Mouse (Mus musculus) kidney, embryonic 16.5 days (tissue): ENCODE measurements around the gene Impad1. TPM values are rescaled to one million over a fixed set of nuclear protein-coding genes. Genes with fewer than 3 reads are reported as not detected.
A peak's percentile ranks its signal among the peaks of the same experiment; 100 is the strongest.

Experiments
- ATAC-seq: fragments of 200-750 bp; cut with Nextera tagmentation; 2 replicates; pipeline ENCODE4 v1.8.0; 2017; ENCODE audit warnings: moderate TSS enrichment; ENCODE audit not compliant: low FRiP score, low TSS enrichment
- H3K27ac ChIP-seq: fragments of 300-500 bp; sonication (generic); 2 replicates; pipeline ENCODE4 v1.5.1; 2014; ENCODE audit warnings: low read length
- H3K27me3 ChIP-seq: fragments of 300-500 bp; sonication (generic); 2 replicates; pipeline ENCODE4 v1.6.1; 2014; ENCODE audit warnings: low read length, control low read depth, mixed read lengths; ENCODE audit not compliant: insufficient read depth
- H3K36me3 ChIP-seq: fragments of 300-500 bp; sonication (generic); 2 replicates; pipeline ENCODE4 v1.6.1; 2014; ENCODE audit warnings: low read length, control low read depth, mixed read lengths; ENCODE audit not compliant: insufficient read depth
- H3K4me1 ChIP-seq: fragments of 300-500 bp; sonication (generic); 2 replicates; pipeline ENCODE4 v1.6.1; 2014; ENCODE audit warnings: low read length, control low read depth, mixed read lengths; ENCODE audit not compliant: insufficient read depth
- H3K4me2 ChIP-seq: fragments of 300-500 bp; sonication (generic); replicated peaks from 2 replicates; pipeline ENCODE4 v1.6.1; 2014; ENCODE audit warnings: low read depth, low read length
- H3K4me3 ChIP-seq: fragments of 300-500 bp; sonication (generic); 2 replicates; pipeline ENCODE4 v1.5.1; 2014; ENCODE audit warnings: mild to moderate bottlenecking, low read length
- H3K9ac ChIP-seq: fragments of 300-500 bp; sonication (generic); replicated peaks from 2 replicates; pipeline ENCODE4 v1.6.1; 2014; ENCODE audit warnings: low read length
- H3K9me3 ChIP-seq: fragments of 300-500 bp; sonication (generic); 2 replicates; pipeline ENCODE4 v1.6.1; 2016; ENCODE audit warnings: low read length, control low read depth
- WGBS: fragments of 180-500 bp; shearing (Covaris S2); extraction: QIAGEN DNeasy Blood & Tissue Kit; methylation state at CpG from one replicate; pipeline ENCODE4 v1.1.7; 2014; 5-methylcytosine and 5-hydroxymethylcytosine counted together
- polyA plus RNA-seq: library from polyadenylated mRNA; unstranded; fragments of >200 nt; fragmentation: Nextera tagmentation; extraction: Ambion mirVana; gene quantifications from 2 replicates; pipeline ENCODE4 v1.2.1, GENCODE M21; 2015

Impad1 gene
- 33.5 and 36.3 TPM in 2 replicates for polyA plus RNA-seq

DNA sequence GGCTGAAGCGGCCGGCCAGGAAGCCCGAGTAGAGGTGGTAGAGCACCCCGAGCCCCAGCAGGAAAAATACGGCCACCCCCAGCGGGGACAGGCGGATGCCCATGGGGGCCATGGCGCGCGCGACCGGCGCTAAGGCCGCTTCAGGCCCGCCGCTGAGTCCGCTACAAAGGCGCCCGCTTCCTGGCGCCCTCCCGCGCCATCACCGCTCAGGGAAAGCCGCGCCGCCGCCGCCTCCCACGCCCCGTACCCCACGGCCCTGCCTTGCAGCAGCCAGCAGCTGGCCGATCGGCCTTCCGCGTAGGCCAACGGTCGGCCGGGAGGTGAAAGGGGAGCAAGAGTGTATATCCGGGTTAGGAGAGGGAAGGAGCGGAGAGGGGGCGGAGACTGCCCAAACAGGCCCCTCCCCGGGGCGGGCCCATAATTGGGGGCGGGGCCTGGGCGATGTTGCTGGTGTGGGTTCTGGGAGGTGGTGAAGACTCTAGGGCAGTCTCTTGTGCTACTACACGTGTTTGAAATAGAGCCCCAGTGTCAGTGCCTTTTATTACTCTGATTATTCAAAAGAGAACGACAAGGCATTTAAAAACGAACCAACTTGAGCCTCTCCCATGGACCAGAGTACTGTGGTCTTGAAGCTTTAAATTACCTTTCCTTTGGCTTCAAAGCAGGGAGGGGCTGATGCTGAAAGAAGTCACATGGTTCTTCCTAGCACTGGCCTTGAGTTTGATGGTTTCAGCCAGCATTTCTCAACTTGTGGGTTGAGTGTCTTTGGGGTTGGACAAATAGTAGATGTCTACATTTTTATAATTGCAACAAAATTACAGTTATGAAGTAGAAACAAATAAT, at the start of gene Impad1:
Gene Impad1 (minus strand): TSS at position 364 of the 843 bp plus-strand sequence.
- Histone ChIP-seq H3K4me3 (peak within 1 kb of the TSS; percentile 97), H3K4me1 (peaks cover 13% of the 10 kb centered on the region), H3K27ac (peak within 1 kb of the TSS; percentile 92), H3K4me2 (peak within 1 kb of the TSS; percentile 77), H3K9ac (peak within 1 kb of the TSS; percentile 95), H3K27me3 (no peaks in the 10 kb centered on the region), H3K9me3 (peaks cover 2% of the 10 kb centered on the region; the same call in 1 of the 2 replicates), H3K36me3 (peaks cover 7% of the 10 kb centered on the region; the same call in 1 of the 2 replicates)
- peak; percentile 97 for ATAC-seq
- under 1% methylated on average over 47 of the region's 48 CpGs for WGBS

DNA sequence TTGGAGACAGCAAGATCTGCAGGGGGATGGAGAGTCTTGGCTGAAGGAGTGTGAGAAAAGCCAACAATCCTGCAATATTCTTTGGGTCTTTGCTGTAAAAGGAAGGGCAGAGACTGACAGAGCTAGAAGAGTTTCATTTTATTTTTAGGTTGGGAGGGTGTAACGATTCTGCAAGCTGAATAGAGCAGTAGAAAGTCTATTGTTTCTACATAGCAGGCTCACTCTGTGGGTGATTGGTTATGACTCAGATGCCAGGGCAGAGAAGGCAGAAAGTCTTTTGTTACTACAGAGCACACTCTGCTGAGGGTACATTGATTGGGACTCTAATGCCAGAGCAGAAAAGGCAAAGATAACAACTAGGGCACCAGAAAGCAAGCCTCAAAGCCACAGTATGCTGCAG, 47.0 kb upstream of the Impad1 start:
- H3K4me1 ChIP-seq, result no peaks in the 10 kb centered on the region
- WGBS, result 52% methylated on average over 1 of the region's 1 CpGs
- no peaks in the 10 kb centered on the region for H3K9me3 ChIP-seq
- H3K27me3 ChIP-seq, result no peaks in the 10 kb centered on the region
- no peak for ATAC-seq
- H3K36me3 ChIP-seq, result no peaks in the 10 kb centered on the region
- no peak overlapping the region for H3K4me2 ChIP-seq
- no peak overlapping the region for H3K27ac ChIP-seq
- H3K4me3 ChIP-seq, result no peak overlapping the region
- H3K9ac ChIP-seq, result no peak overlapping the region

DNA sequence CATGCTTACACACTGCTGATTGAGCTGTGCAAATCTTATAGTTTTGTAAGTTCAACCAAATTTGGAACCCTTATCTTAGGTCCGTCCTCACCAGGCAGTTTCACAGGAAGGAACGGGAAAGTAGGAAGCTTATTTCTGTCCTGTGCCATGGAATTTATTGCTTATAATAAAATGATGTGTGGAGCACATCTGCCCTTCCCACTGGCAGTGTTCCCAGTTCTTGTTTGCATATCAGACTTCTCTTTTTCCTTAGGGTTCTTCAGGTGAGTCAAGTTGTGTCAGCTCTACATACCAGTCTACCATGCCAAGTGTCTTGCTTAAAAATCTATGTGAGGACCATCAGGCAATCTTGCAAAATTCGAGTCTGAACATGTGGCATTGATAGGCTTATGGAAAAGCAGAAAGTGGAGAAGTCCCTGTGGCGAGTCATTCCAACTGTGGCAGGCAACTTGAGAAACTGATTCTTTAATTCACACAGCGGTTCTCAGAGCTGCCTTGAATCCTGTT, 40.7 kb upstream of the Impad1 start:
- H3K9me3 ChIP-seq, result no peaks in the 10 kb centered on the region
- ATAC-seq, result no peak
- no peak overlapping the region for H3K27ac ChIP-seq
- no peak overlapping the region for H3K4me2 ChIP-seq
- H3K36me3 ChIP-seq, result no peaks in the 10 kb centered on the region
- H3K4me1 ChIP-seq, result no peaks in the 10 kb centered on the region
- H3K27me3 ChIP-seq, result no peaks in the 10 kb centered on the region
- no peak overlapping the region for H3K9ac ChIP-seq
- H3K4me3 ChIP-seq, result no peak overlapping the region
- WGBS, result 72% methylated on average over 5 of the region's 5 CpGs

- Histone ChIP-seq H3K4me1 (no peaks in the 10 kb centered on the region), H3K9me3 (no peaks in the 10 kb centered on the region), H3K27ac (no peak overlapping the region), H3K4me2 (no peak overlapping the region), H3K4me3 (no peak overlapping the region), H3K27me3 (no peaks in the 10 kb centered on the region), H3K9ac (no peak overlapping the region), H3K36me3 (no peaks in the 10 kb centered on the region)
- peak; percentile 61; the same call in 1 of the 2 replicates for ATAC-seq
- WGBS, result 29% methylated on average over 2 of the region's 2 CpGs
Measured at GRCm38 (mm10) chr4:4828131-4828530, 35.0 kb upstream of the Impad1 start.

DNA sequence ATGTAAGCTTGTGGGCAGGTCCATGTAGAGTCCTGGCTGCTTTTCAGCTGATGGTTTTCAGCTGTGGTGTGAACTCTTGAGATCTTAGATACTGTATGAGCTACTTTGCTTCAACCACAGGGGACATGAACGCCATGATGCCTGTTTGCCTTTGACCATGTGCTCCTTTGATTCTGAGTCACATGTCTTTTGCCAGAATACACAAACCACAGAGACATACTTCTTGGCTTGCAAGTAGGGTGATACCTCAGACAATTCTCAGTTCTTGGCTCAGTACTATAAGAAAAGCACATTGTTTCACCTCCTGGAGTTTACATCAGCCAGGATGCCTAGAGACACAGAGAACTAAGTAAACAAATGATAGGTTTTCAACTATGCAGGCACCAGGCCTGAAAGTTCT, 29.0 kb upstream of the Impad1 start:
- Histone ChIP-seq H3K9me3 (no peaks in the 10 kb centered on the region), H3K4me3 (no peak overlapping the region), H3K4me2 (no peak overlapping the region), H3K36me3 (no peaks in the 10 kb centered on the region), H3K4me1 (no peaks in the 10 kb centered on the region), H3K9ac (no peak overlapping the region), H3K27ac (no peak overlapping the region), H3K27me3 (no peaks in the 10 kb centered on the region)
- no peak for ATAC-seq
- 79% methylated on average over 1 of the region's 1 CpGs for WGBS

GRCm38 (mm10) chr4:4792141-4792991, 789 bp downstream of the Impad1 start:
- Histone ChIP-seq H3K4me1 (peaks cover 13% of the 10 kb centered on the region), H3K9ac (peak overlapping the region; percentile 95), H3K4me2 (peak overlapping the region; percentile 77), H3K27ac (peak overlapping the region; percentile 92), H3K4me3 (peak overlapping the region; percentile 97), H3K9me3 (peaks cover 2% of the 10 kb centered on the region; the same call in 1 of the 2 replicates), H3K27me3 (no peaks in the 10 kb centered on the region), H3K36me3 (peaks cover 14% of the 10 kb centered on the region)
- 1% methylated on average over 59 of the region's 61 CpGs for WGBS
- ATAC-seq, result peak; percentile 82

- Histone ChIP-seq H3K9me3 (peaks cover 2% of the 10 kb centered on the region; the same call in 1 of the 2 replicates), H3K4me2 (peak overlapping the region; percentile 77), H3K4me3 (peak overlapping the region; percentile 97), H3K36me3 (peaks cover 18% of the 10 kb centered on the region), H3K9ac (no peak overlapping the region), H3K4me1 (peaks cover 13% of the 10 kb centered on the region), H3K27me3 (no peaks in the 10 kb centered on the region), H3K27ac (no peak overlapping the region)
- whole genome bisulfite sequencing, result 84% methylated on average over 1 of the region's 1 CpGs
- ATAC-seq, result no peak
Measured at GRCm38 (mm10) chr4:4791180-4791579, 2.0 kb downstream of the Impad1 start.

DNA sequence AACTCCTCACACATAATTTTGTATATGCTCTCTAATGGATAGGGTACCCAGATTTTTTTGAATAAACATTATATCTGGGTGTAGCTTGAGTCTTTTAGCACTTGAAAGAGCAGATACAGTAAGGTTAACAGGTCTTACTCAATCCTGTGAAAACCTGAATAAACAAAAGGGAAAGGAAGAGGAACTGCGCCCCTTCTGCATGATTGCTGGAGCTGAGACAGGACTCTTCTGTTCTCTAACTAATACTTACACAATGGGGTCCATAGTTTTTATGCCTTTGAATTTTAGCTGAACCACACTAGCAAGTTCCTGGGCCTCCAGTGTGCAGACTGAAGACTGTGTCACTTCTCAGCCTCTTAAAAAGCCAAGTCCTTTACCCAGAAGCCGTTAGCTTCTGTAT, 8.0 kb downstream of the Impad1 start:
- no peak overlapping the region for H3K9ac ChIP-seq
- H3K36me3 ChIP-seq, result peaks cover 31% of the 10 kb centered on the region
- H3K4me1 ChIP-seq, result no peaks in the 10 kb centered on the region
- no peak overlapping the region for H3K4me3 ChIP-seq
- no peak for ATAC-seq
- H3K27me3 ChIP-seq, result no peaks in the 10 kb centered on the region
- H3K9me3 ChIP-seq, result peaks cover 10% of the 10 kb centered on the region
- 83% methylated on average over 2 of the region's 2 CpGs for WGBS
- no peak overlapping the region for H3K27ac ChIP-seq
- H3K4me2 ChIP-seq, result no peak overlapping the region

DNA sequence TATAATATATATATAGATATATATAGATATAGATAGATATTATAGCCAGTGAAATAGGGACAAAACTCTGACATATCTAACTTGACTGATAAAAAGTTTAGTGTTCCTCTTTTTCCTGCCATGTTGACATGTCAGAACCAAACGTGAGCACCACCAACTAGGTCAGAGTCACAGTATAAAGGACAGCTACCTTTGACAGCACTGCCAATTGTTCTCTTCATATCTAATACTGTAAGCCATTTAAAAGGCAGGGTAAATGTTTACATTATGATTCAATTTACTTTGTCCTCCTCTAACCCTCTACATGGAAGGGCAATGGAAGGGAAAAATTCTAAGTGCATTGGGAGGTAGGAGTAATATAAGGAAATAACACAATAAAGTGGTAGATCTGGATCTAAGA, 8.8 kb downstream of the Impad1 start:
- no peak overlapping the region for H3K27ac ChIP-seq
- H3K27me3 ChIP-seq, result no peaks in the 10 kb centered on the region
- no peak overlapping the region for H3K9ac ChIP-seq
- no peak overlapping the region for H3K4me3 ChIP-seq
- peaks cover 10% of the 10 kb centered on the region for H3K9me3 ChIP-seq
- WGBS, result 88% methylated on average over 1 of the region's 1 CpGs
- H3K36me3 ChIP-seq, result peaks cover 31% of the 10 kb centered on the region
- H3K4me1 ChIP-seq, result no peaks in the 10 kb centered on the region
- H3K4me2 ChIP-seq, result no peak overlapping the region
- ATAC-seq, result no peak
